Mouse (Mus musculus) regulatory T cell (primary cell): Measurements from ENCODE around the gene Chst11.

Experiments
- in situ Hi-C: fragments of 300-600 bp; cut with MboI, MseI; formaldehyde crosslinking; loops from one replicate; pipeline ENCODE4 v1.15.1; 2025; ENCODE audit warnings: high pct_unique_total_duplicates

The Chst11 gene

DNA sequence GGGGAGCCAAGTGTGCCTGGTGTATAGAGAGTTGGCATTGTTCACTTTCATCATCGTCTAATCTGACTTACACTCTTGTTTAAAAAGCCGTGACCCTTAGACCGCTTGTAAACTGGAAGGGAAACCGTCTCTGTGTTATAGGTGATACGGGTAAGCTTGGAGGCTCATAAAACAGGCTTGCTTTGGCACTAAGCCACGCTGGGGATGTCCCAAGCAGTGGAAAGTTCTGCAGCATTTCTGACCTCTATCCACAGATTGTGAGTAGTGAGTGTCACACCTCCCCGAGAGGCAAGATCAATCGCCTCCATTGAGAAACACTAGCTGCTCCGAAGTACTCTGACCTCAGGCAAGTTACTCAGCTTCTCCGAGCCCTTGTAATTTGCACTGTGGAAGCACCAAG lies 47.3 kb downstream of the Chst11 start:
- in situ Hi-C loops = no loop called here

GRCm38 (mm10) chr10:83036340-83037045 lies 51.2 kb downstream of the Chst11 start:
- in situ Hi-C loops = no loop called here

DNA sequence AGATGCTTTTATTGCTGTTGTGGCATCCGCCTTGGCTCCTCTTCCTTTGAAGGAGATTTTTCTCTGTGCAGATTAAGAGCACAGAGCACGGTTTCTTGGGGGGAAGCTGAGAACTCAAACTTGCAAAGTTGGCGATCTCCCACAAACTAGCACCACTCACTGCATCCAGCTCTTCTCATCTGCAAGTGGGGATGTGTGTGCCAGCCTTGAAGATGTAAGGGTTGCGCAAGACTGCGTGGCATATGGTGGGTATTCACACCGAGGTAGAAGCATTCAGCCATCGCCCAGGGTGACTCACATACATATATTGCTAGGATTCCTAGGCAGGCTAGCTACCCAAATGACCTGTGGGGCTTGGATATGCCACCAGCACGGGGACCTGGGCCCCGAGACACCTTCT lies 52.9 kb downstream of the Chst11 start:
- in situ Hi-C loops = no loop called here

DNA sequence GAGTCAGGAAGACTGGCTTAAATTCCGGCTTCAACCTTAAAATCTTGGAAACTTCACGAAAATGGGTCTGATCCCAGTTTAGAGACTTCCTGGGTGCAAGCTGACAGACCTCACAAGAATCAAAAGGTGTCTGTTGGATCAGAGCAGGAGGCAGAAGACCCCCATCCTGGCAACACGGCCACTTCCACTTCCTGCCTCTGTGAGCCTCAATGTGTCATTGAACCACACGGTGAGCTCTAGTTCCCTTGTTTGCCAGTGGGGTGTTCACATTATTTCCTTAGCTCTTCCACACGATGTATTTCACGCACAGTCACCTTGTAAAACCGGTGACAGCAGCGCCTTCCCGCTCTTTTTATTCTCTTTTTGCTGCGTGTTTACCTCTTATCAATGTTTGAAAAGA lies 54.1 kb downstream of the Chst11 start:
- in situ Hi-C loops = no loop called here

GRCm38 (mm10) chr10:83041875-83042274 lies 56.6 kb downstream of the Chst11 start:
- in situ Hi-C loops = no loop called here

DNA sequence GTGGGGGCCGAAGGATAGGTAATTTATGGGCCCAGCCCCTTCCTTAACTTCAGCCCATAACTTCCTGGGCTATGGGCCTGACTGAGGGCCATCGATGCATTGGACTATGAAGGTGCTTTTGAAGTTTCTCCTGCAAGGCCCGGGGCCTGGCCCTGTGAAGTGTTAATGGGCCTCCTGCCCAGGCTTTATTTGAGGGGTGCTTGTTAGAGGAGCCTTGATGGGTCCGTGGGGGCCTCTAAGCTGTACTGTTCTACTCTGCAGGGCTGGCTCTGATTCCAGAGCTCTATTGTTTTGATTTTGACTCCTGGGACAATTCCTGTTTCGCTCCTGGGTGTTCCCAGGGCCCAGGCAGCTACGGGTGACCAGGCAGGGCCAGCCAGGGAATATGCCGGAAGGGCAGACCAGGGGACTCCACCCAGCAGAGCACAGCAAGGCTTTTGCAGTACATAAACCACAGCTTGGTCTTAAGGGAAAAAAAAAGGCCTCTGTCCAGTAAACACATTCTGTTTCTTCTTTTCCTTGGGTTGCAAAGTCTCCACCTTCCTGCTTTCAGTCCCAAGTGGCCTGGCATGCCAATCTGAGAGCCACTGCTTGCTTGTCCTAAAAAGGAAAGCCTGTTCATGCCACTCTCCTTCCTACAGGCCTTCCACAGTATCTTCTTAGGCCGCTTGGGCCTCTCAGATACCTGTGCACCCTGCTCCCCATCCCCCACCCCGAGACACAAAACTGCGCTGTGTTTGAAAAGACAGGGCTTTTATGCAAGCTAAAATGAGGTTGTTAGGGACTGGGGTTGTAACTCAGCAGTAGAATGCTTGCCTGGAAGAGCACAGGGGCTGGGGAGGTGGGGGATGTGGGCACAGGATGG lies 57.5 kb downstream of the Chst11 start:
- in situ Hi-C loops = no loop called here

GRCm38 (mm10) chr10:83043478-83044259 lies 58.4 kb downstream of the Chst11 start:
- in situ Hi-C loops = no loop called here

- in situ Hi-C loops = no loop called here
These were observed 64.0 kb downstream of the Chst11 start for GRCm38 (mm10) chr10:83049174-83049780.

DNA sequence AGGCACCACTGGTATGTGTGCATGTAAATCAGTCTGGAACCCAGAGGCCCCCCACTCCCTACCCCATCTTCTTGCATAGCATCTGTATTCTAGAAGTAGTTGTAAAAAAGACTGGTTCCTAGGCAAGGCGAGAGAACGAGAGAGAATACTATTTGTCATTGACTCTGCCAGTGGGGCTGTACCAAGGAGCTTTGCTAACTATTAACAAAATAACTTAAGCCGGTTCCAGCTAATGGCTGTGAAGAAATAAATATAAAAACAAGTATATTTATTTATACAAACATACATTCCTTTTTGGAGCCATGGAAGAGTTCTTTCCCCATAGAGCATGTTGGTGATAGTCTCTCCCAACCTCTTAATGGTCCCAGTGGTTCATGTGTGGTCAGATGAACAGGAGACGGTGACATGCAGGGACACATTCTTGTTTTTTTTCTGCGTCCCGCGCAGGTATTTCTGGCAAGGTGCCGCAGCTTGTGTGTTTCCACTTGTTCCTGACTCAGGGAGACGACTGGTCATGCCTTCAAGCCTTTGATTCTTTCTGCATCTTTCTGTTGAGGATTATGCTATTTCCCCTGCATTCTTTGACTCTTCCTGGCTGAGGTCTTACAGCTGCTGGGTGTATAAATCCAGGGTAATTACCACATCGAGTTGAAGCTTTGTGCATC lies 68.7 kb downstream of the Chst11 start:
- in situ Hi-C loops = no loop called here

- in situ Hi-C loops = no loop called here
These were observed 71.0 kb downstream of the Chst11 start for GRCm38 (mm10) chr10:83056291-83056690.

- in situ Hi-C loops = no loop called here
These were observed 71.6 kb downstream of the Chst11 start for GRCm38 (mm10) chr10:83056866-83057265.

DNA sequence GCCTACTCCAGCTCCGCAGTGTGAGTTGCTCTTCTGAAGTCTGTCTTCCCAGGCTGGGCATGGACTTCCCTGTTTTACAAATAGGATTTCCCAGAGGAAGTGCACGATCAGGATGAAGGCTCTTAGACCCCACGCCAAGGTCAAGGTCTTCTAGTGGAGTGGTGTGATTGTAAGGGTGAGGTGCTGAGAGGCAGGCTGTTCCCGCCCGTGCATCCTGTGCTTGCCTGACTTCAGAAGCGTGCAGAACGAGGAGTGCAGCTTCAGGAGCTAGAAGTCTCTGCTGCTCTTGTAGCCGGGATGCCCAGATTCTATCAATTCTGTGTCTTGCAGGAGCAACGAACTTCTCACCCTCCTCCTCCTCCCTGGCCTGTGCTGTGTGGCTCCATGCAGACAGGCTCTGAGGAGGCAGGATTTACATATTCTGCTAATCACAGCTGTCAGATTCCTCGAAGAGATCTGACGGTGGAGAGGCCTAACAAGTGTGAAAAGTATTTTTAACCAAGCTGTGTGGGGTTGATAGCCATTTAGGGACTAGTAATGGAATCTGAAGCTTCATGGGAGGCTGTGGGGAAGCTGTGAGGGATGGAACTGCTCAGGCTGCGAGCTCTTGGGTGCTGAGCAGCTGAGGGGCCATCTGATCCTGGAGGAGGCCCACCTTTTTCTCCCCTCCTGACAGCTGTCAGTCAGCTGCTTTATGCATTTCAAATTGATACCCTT lies 74.9 kb downstream of the Chst11 start:
- in situ Hi-C loops = no loop called here

GRCm38 (mm10) chr10:83062315-83062714 lies 77.0 kb downstream of the Chst11 start:
- in situ Hi-C loops = no loop called here

- in situ Hi-C loops = no loop called here
These were observed 79.5 kb downstream of the Chst11 start for GRCm38 (mm10) chr10:83064796-83065195.

- in situ Hi-C loops = no loop called here
These were observed 80.9 kb downstream of the Chst11 start for GRCm38 (mm10) chr10:83066159-83066558.

DNA sequence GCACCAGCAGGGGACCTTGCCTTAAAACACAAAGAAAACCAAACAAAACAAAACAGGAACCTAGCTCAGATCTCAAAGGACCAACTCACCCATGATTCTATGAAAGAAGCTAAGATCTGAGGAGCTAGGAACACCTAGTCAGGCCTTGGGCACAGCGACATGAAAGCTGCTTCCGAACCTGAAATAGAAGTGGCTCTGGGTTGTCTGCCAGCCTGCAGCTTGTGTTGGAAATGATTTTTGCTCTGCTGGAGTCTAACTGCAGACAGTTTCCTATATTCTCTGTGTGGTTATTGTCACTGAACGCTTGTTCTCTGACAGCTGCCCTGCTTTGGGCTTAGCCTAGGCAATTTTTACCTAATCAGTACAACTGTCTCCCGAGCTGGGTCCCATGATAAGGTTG lies 82.0 kb downstream of the Chst11 start:
- in situ Hi-C loops = no loop called here

- in situ Hi-C loops = no loop called here
These were observed 83.2 kb downstream of the Chst11 start for GRCm38 (mm10) chr10:83068466-83068865.

DNA sequence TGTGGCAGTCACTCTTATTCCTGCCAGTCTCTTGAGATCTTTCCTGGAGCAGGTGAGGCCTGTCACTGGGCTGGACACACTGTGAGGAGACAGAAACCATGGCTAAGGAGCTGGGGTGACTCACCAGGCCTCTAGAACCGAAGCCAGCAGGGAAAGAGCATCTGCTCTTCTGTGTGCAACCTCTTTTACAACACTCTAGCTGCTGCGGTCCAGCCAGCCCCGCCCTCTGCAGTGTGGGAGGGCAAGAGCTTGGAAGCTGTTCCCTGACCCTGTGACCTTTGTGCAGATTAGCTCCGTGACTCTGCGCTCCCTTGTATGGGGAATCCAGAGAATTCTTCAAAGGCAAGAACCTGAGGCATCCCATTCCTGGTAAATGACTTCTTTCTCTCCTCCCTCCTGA lies 84.5 kb downstream of the Chst11 start:
- in situ Hi-C loops = no loop called here

DNA sequence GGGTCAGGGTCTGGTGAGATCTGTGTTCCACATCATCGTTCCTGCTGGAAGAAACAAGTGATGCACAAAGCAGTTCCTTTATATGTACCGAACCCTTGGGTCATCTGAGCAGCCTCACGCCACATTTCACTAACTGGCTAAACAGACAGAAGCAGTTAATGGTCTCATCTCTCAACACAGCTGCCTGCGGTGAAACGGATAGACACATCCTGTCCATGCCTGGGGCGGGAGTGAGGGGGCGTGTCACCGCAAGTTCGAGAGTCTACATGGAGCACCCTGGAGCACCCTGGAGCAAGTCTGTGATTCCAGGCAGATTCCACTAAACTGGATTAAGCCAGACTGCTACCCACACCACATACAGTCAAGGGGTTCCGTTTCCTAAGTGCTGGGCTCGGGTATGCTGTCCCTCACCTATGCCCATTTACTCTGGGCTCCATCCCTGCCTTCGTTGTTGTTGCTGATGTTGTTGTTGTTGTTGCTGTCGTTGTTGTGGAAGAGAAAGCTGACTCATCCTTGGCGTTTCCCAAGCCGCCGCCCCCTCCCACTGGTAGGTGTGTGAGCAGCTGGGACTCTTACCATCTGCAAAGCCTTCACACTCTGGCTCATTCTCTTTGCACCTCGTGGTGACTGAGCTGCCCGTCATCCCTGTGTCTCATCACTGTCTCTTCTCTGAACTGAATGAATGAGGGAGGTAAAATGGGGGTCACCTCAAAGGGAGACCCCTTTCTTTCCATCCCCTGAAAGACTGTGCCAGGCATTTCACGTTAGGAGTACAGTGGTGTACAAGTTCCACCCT lies 86.7 kb downstream of the Chst11 start:
- in situ Hi-C loops = no loop called here

DNA sequence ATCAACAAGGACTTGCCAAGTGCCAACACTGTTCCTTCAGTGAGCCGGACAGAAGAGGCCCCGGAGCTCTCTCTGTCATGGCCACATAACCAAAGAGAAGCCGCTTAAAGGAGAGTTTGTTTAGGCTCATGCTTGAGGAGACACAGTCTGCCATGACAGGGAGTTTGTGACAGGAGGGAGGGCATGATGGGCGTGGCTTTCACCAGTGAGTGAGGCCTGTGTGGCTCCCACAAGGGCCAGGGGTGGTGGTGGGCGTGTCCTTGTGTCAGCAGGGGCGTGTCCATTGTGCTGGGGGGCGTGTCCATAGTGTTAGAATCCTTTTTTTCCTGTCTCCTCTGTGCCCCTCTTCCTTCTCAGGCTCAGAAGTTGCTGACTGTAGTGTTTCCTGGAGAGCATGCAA lies 87.8 kb downstream of the Chst11 start:
- in situ Hi-C loops = no loop called here
